Mouse (Mus musculus): ENCODE results near the gene Gm10719.
"Not testable (repeated sequence)": the region's sequence is repeated elsewhere in the genome, so short reads cannot be mapped to it uniquely, and the experiment has no call there.

DNA sequence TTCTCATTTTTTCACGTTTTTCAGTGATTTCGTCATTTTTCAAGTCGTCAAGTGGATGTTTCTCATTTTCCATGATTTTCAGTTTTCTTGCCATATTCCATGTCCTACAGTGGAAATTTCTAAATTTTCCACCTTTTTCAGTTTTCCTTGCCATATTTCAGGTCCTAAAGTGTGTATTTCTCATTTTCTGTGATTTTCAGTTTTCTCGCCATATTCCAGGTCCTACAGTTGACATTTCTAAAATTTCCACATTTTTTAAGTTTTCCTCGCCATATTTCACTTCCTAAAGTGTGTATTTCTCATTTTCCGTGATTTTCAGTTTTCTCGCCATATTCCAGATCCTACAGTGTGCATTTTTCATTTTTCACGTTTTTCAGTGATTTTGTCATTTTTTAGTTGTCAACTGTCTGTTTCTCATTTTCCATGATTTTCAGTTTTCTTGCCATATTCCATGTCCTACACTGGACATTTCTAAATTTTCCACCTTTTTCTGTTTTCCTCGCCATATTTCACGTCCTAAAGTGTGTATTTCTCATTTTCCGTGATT, 4.4 kb upstream of the Gm10719 start, which contains the start of gene Gm10721:
- TF ChIP-seq CTCF (IDR thresholded peaks at IDR 0.05; ENCODE audit: borderline replicate concordance, control insufficient read depth, extremely low read depth, insufficient read depth, low read length, poor library complexity); POLR2A (IDR thresholded peaks at IDR 0.05; ENCODE audit: control insufficient read depth, extremely low read depth, insufficient read depth, low read length, poor library complexity): not testable (repeated sequence)
